In the genomic region with DNA sequence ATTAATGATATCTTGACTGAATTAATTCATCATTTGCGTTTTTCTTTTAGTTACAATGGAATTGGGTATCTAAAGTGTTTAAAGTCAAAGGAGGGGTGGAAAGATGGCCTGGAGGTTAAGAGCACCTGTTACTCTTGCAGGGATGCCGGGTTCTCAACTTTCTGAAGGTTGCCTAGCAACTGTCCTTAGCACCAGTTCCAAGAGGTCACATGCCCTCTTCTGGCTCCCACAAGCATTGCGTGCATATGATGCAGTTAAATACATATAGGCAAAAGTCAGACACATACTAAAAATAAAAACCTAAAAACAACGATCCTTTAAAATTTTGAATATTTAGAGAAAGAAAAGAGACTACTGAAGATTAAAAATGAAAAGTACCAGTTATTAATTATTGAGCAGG, we compare ENCODE assay signal across 7 mouse cellular contexts. TPM values are rescaled to one million over a fixed set of nuclear protein-coding genes. Genes with fewer than 3 reads are reported as not detected.
DNase-seq lines count a peak whose midpoint lies in the region; ATAC-seq and TF ChIP-seq lines count a peak whose summit lies in the region.

No protein-coding gene starts in this region.

- peaks cover 38% of the 10 kb centered on the region for H3K36me3 ChIP-seq in midbrain, embryonic 10.5 days
- H3K36me3 ChIP-seq in midbrain, embryonic 15.5 days (replicated peaks): 0 out of 2 replicates have a peak, but pooled peaks cover 9% of the 10 kb centered on the region
- H3K36me3 ChIP-seq in kidney, adult 2 months (ENCODE audit: control insufficient read depth, insufficient read depth, low read length): peaks cover 3% of the 10 kb centered on the region

- ATAC-seq in midbrain, embryonic 15.5 days (replicated peaks): no peak
- peak; percentile 80 for ATAC-seq in megakaryocyte-erythroid progenitor cell, adult 5-6 weeks (replicated peaks; ENCODE audit: low FRiP score, low TSS enrichment, poor library complexity, severe bottlenecking)

- H3K4me2 ChIP-seq in midbrain, embryonic 15.5 days: no peak overlapping the region

- no peak overlapping the region for H3K27ac ChIP-seq in midbrain, embryonic 10.5 days (replicated peaks)
- H3K27ac ChIP-seq in midbrain, embryonic 15.5 days: no peak overlapping the region
- H3K27ac ChIP-seq in kidney, adult 2 months (ENCODE audit: insufficient read depth, low read depth, low read length): no peak overlapping the region

- TF ChIP-seq POLR2A in kidney, adult 2 months (IDR thresholded peaks at IDR 0.05; ENCODE audit: low read depth, low read length): no peak

- 54% methylated on average over 4 of the region's 4 CpGs for WGBS in midbrain, embryonic 10.5 days
- WGBS in midbrain, embryonic 15.5 days: 52% methylated on average over 4 of the region's 4 CpGs
- WGBS in kidney, adult 2 months: 44% methylated on average over 4 of the region's 4 CpGs

- H3K4me3 ChIP-seq in midbrain, embryonic 10.5 days: no peak overlapping the region
- no peak overlapping the region for H3K4me3 ChIP-seq in midbrain, embryonic 15.5 days
- H3K4me3 ChIP-seq in kidney, adult 2 months (ENCODE audit: insufficient read depth, low read depth, low read length): no peak overlapping the region

- TF ChIP-seq CTCF in kidney, adult 2 months (conservative IDR thresholded peaks at IDR 0.05; ENCODE audit: insufficient read depth, insufficient read length, low read depth, low read length): peak; percentile 60

- H3K9ac ChIP-seq in midbrain, embryonic 15.5 days: no peak overlapping the region

- no peaks in the 10 kb centered on the region for H3K27me3 ChIP-seq in midbrain, embryonic 10.5 days (ENCODE audit: low read depth, poor library complexity, severe bottlenecking)
- no peaks in the 10 kb centered on the region for H3K27me3 ChIP-seq in midbrain, embryonic 15.5 days (replicated peaks)
- no peaks in the 10 kb centered on the region for H3K27me3 ChIP-seq in kidney, adult 2 months (replicated peaks; ENCODE audit: control insufficient read depth, insufficient read depth, low read length)

- H3K9me3 ChIP-seq in midbrain, embryonic 10.5 days (replicated peaks): no peaks in the 10 kb centered on the region
- no peaks in the 10 kb centered on the region for H3K9me3 ChIP-seq in midbrain, embryonic 15.5 days

- H3K4me1 ChIP-seq in midbrain, embryonic 10.5 days: peaks cover 9% of the 10 kb centered on the region
- peaks cover 22% of the 10 kb centered on the region for H3K4me1 ChIP-seq in midbrain, embryonic 15.5 days
- peaks cover 13% of the 10 kb centered on the region for H3K4me1 ChIP-seq in kidney, adult 2 months (ENCODE audit: control insufficient read depth, insufficient read depth, low read length)

- peak; percentile 37 for DNase-seq in midbrain, embryonic 10.5 days (ENCODE audit: low spot score)
- DNase-seq in c-Kit-negative CD71-positive TER-119-positive erythroid progenitor cells, embryonic 14.5 days (ENCODE audit: low read depth, low spot score): peak; percentile 21
- DNase-seq in kidney, adult 2 months: peak; percentile 58
- peak; percentile 60 to 67 for DNase-seq in thymus, postnatal 36 days
- no peak for DNase-seq in layer of hippocampus, adult 9-10 months (ENCODE audit: low spot score)

RNA-seq across cellular contexts. Expression of gene Akirin2, which starts 10.2 kb away (rescaled TPM):
- 58.7 and 67.0 TPM in 2 replicates for polyA plus RNA-seq in midbrain, embryonic 10.5 days (2016; fragmentation: Nextera tagmentation; extraction: Ambion mirVana)
- polyA plus RNA-seq in midbrain, embryonic 15.5 days (2015; fragmentation: Nextera tagmentation; extraction: Ambion mirVana): 86.6 and 89.9 TPM in 2 replicates
- polyA plus RNA-seq in kidney, adult 2 months (2012; rRNA removed): 24.6 and 25.6 TPM in 2 replicates
- 37.6 and 38.2 TPM in 2 replicates for total RNA-seq in megakaryocyte-erythroid progenitor cell, adult 5-6 weeks (2014; fragmentation: Nextera tagmentation)
- total RNA-seq in megakaryocyte-erythroid progenitor cell, adult 5-6 weeks (2017): 34.5 and 48.6 TPM in 2 replicates

RNA-seq across cellular contexts. Expression of gene Orc3, which starts 53.8 kb away (rescaled TPM):
- 109 TPM in 2 replicates for polyA plus RNA-seq in midbrain, embryonic 10.5 days (2016; fragmentation: Nextera tagmentation; extraction: Ambion mirVana)
- polyA plus RNA-seq in midbrain, embryonic 15.5 days (2015; fragmentation: Nextera tagmentation; extraction: Ambion mirVana): 79.7 and 83.5 TPM in 2 replicates
- 16.6 and 18.7 TPM in 2 replicates for polyA plus RNA-seq in kidney, adult 2 months (2012; rRNA removed)
- total RNA-seq in megakaryocyte-erythroid progenitor cell, adult 5-6 weeks (2014; fragmentation: Nextera tagmentation): 110 and 116 TPM in 2 replicates
- total RNA-seq in megakaryocyte-erythroid progenitor cell, adult 5-6 weeks (2017): 106 and 107 TPM in 2 replicates

RNA-seq across cellular contexts. Expression of gene Rars2, which starts 53.8 kb away (rescaled TPM):
- 75.2 and 79.0 TPM in 2 replicates for polyA plus RNA-seq in midbrain, embryonic 10.5 days (2016; fragmentation: Nextera tagmentation; extraction: Ambion mirVana)
- 52.6 and 52.8 TPM in 2 replicates for polyA plus RNA-seq in midbrain, embryonic 15.5 days (2015; fragmentation: Nextera tagmentation; extraction: Ambion mirVana)
- polyA plus RNA-seq in kidney, adult 2 months (2012; rRNA removed): 17.8 and 21.2 TPM in 2 replicates
- total RNA-seq in megakaryocyte-erythroid progenitor cell, adult 5-6 weeks (2014; fragmentation: Nextera tagmentation): 32.4 and 39.2 TPM in 2 replicates
- 53.6 and 66.6 TPM in 2 replicates for total RNA-seq in megakaryocyte-erythroid progenitor cell, adult 5-6 weeks (2017)
